Mouse (Mus musculus) MEL (cell line): ENCODE measurements around the gene Bend4. TPM values are rescaled to one million over a fixed set of nuclear protein-coding genes. Genes with fewer than 3 reads are reported as not detected.

Experiments
- DNase-seq: peaks from one replicate; pipeline ENCODE4 v3.0.0; 2011; ENCODE audit warnings: low read depth, low spot score
- H3K27ac ChIP-seq: 2 replicates; pipeline ENCODE4 v1.5.1; 2012; ENCODE audit warnings: low read depth, mild to moderate bottlenecking, control low read depth, low read length, moderate library complexity; ENCODE audit not compliant: control insufficient read depth
- H3K27me3 ChIP-seq, 2 experiments: fragments of 150-350 bp in 1 of 2; sonication (generic) in 1 of 2; 2 replicates each; pipeline ENCODE4 v1.6.1; 2012; ENCODE audit warnings: low read length in 2 of 2, mild to moderate bottlenecking in 2 of 2, improper control_type of control experiment in 1 of 2, moderate library complexity in 1 of 2; ENCODE audit not compliant: insufficient read depth in 2 of 2, control insufficient read depth in 1 of 2
- H3K36me3 ChIP-seq, 2 experiments: 2 replicates each; pipeline ENCODE4 v1.6.1; 2012 to 2014; ENCODE audit warnings: low read length in 2 of 2, improper control_type of control experiment in 1 of 2, inconsistent platforms in 1 of 2, mild to moderate bottlenecking in 1 of 2; ENCODE audit not compliant: insufficient read depth in 2 of 2, control insufficient read depth in 1 of 2
- H3K4me1 ChIP-seq, 2 experiments: fragments of 150-350 bp in 1 of 2; sonication (generic) in 1 of 2; 2 replicates each; pipeline ENCODE4 v1.6.1; 2012; ENCODE audit warnings: low read length in 2 of 2, improper control_type of control experiment in 1 of 2, mild to moderate bottlenecking in 1 of 2; ENCODE audit not compliant: insufficient read depth in 2 of 2, control insufficient read depth in 1 of 2
- H3K4me3 ChIP-seq, 2 experiments: fragments of 150-350 bp in 1 of 2; sonication (generic) in 1 of 2; 2 replicates each; pipeline ENCODE4 v1.5.1; 2012; ENCODE audit warnings: low read depth in 2 of 2, low read length in 2 of 2, mild to moderate bottlenecking in 2 of 2, moderate library complexity in 2 of 2, control low read depth in 1 of 2, improper control_type of control experiment in 1 of 2; ENCODE audit not compliant: control insufficient read depth in 1 of 2, insufficient read depth in 1 of 2
- H3K79me2 ChIP-seq: 2 replicates; pipeline ENCODE4 v1.6.1; 2012; ENCODE audit warnings: mild to moderate bottlenecking, low read length, moderate library complexity; ENCODE audit not compliant: control insufficient read depth, poor library complexity, insufficient read depth
- H3K9ac ChIP-seq: 2 replicates; pipeline ENCODE4 v1.6.1; 2012; ENCODE audit warnings: low read depth, mild to moderate bottlenecking, control low read depth, low read length, moderate library complexity; ENCODE audit not compliant: control insufficient read depth, poor library complexity, severe bottlenecking
- H3K9me3 ChIP-seq: fragments of 150-350 bp; sonication (generic); replicated peaks from 2 replicates; pipeline ENCODE4 v1.6.1; 2012; ENCODE audit warnings: mild to moderate bottlenecking, low read length, improper control_type of control experiment, moderate library complexity; ENCODE audit not compliant: insufficient read depth
- CHD2 ChIP-seq: IDR thresholded peaks from 2 replicates; pipeline ENCODE4 v1.6.1; 2011; ENCODE audit warnings: low read length, improper control_type of control experiment
- E2F4 ChIP-seq: IDR thresholded peaks from 2 replicates; pipeline ENCODE4 v1.6.1; 2011; ENCODE audit warnings: low read depth, low read length, improper control_type of control experiment, borderline replicate concordance
- EP300 ChIP-seq, 2 experiments: IDR thresholded peaks; 2 replicates each; pipeline ENCODE4 v1.6.1; 2011; ENCODE audit warnings: improper control_type of control experiment in 2 of 2, low read length in 2 of 2, low read depth in 1 of 2, mild to moderate bottlenecking in 1 of 2
- ETS1 ChIP-seq: IDR thresholded peaks from 2 replicates; pipeline ENCODE4 v1.6.1; 2012; ENCODE audit warnings: low read depth, mild to moderate bottlenecking, inconsistent platforms, low read length, improper control_type of control experiment, moderate library complexity
- GABPA ChIP-seq: IDR thresholded peaks from 2 replicates; pipeline ENCODE4 v1.6.1; 2012; ENCODE audit warnings: low read depth, mild to moderate bottlenecking, inconsistent platforms, low read length, improper control_type of control experiment, moderate library complexity
- GATA1 ChIP-seq: IDR thresholded peaks from 2 replicates; pipeline ENCODE4 v1.6.1; 2011; ENCODE audit warnings: low read depth, low read length, improper control_type of control experiment
- HCFC1 ChIP-seq: IDR thresholded peaks from 2 replicates; pipeline ENCODE4 v1.6.1; 2012; ENCODE audit warnings: low read depth, mild to moderate bottlenecking, inconsistent platforms, low read length, improper control_type of control experiment, moderate library complexity
- JUND ChIP-seq: IDR thresholded peaks from 2 replicates; pipeline ENCODE4 v1.6.1; 2011; ENCODE audit warnings: low read depth, mild to moderate bottlenecking, improper control_type of control experiment, low read length
- KAT2A ChIP-seq: conservative IDR thresholded peaks from 2 replicates; pipeline ENCODE4 v1.6.1; 2012; ENCODE audit warnings: low read depth, low read length, improper control_type of control experiment, inconsistent platforms
- MAFK ChIP-seq: IDR thresholded peaks from 2 replicates; pipeline ENCODE4 v1.6.1; 2011; ENCODE audit warnings: low read depth, mild to moderate bottlenecking, low read length, improper control_type of control experiment, borderline replicate concordance
- MAZ ChIP-seq: IDR thresholded peaks from 2 replicates; pipeline ENCODE4 v1.6.1; 2012; ENCODE audit warnings: low read depth, mild to moderate bottlenecking, inconsistent platforms, low read length, improper control_type of control experiment
- MXI1 ChIP-seq: IDR thresholded peaks from 2 replicates; pipeline ENCODE4 v1.6.1; 2011; ENCODE audit warnings: mild to moderate bottlenecking, low read depth, low read length, improper control_type of control experiment
- POLR2AphosphoS2 ChIP-seq: IDR thresholded peaks from 2 replicates; pipeline ENCODE4 v1.6.1; 2011; ENCODE audit warnings: low read length, improper control_type of control experiment
- RAD21 ChIP-seq: IDR thresholded peaks from 2 replicates; pipeline ENCODE4 v1.6.1; 2011; ENCODE audit warnings: mild to moderate bottlenecking, low read depth, low read length, improper control_type of control experiment
- SIN3A ChIP-seq: IDR thresholded peaks from 2 replicates; pipeline ENCODE4 v1.6.1; 2012; ENCODE audit warnings: low read length, improper control_type of control experiment, inconsistent platforms
- TBP ChIP-seq: IDR thresholded peaks from 2 replicates; pipeline ENCODE4 v1.8.0; 2011; ENCODE audit warnings: low read depth, low read length, improper control_type of control experiment
- USF1 ChIP-seq: IDR thresholded peaks from 2 replicates; pipeline ENCODE4 v1.6.1; 2014; ENCODE audit warnings: low read depth, mild to moderate bottlenecking, inconsistent platforms, low read length, improper control_type of control experiment, moderate library complexity
- ZC3H11A ChIP-seq: IDR thresholded peaks from 2 replicates; pipeline ENCODE4 v1.6.1; 2012; ENCODE audit warnings: low read depth, mild to moderate bottlenecking, inconsistent platforms, low read length, improper control_type of control experiment
- ZNF384 ChIP-seq: IDR thresholded peaks from 2 replicates; pipeline ENCODE4 v1.6.1; 2012; ENCODE audit warnings: low read depth, mild to moderate bottlenecking, inconsistent platforms, low read length, improper control_type of control experiment
- polyA plus RNA-seq, 2 experiments: library from polyadenylated mRNA; stranded (reverse) in 1 of 2; unstranded in 1 of 2; fragments of >175 nt in 1 of 2; fragments of >200 nt in 1 of 2; gene quantifications; 2 replicates each; pipeline versions ENCODE4 v1.2.1 to v1.2.4; 2012; ENCODE audit warnings: low replicate concordance in 2 of 2, low read depth in 1 of 2; ENCODE audit not compliant: insufficient read length in 2 of 2, insufficient read depth in 1 of 2, missing spikeins in 1 of 2
- total RNA-seq: library from RNA; depleted of rRNA; stranded (reverse); fragments of 300-350 nt; gene quantifications from 2 replicates; pipeline ENCODE4 v1.2.3, GENCODE M21; 2012

Bend4 gene
- total and polyA plus RNA-seq, 3 experiments, result not detected

DNA sequence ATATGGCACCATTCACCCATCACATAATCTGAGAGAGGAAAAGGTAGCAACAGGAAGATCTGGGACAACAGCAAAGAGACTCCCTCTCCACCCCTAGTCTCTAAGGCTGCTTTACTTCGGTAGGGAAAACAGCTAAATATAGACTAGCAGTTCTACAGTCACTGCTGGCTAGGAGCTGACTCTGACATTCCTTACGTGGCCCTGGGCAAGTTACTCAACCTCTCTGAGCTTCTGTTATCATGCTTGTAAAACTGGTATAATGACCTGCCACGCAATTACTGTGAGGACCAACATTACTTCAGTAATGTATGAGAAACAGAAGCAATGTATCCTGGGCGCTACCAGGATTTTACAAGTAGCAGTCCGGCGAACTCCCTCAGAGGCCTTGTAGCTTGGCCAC is 19.7 kb downstream of the Bend4 start:
- no peak overlapping the region for H3K27ac ChIP-seq
- no peak for DNase-seq
- H3K9ac ChIP-seq, result no peak overlapping the region
- no peaks in the 10 kb centered on the region for H3K36me3 ChIP-seq
- H3K4me1 ChIP-seq, result no peaks in the 10 kb centered on the region
- TF ChIP-seq ZC3H11A, result no peak
- TF ChIP-seq JUND, result no peak
- no peak for TF ChIP-seq TBP
- no peak for TF ChIP-seq KAT2A
- TF ChIP-seq MAFK, result no peak
- no peak for TF ChIP-seq RAD21
- no peak for TF ChIP-seq MAZ
- TF ChIP-seq, all 39 proteins: peak for 0
- Histone ChIP-seq H3K27me3 (no peaks in the 10 kb centered on the region), H3K9me3 (no peaks in the 10 kb centered on the region), H3K79me2 (no peaks in the 10 kb centered on the region), H3K4me3 (no peak overlapping the region)

DNA sequence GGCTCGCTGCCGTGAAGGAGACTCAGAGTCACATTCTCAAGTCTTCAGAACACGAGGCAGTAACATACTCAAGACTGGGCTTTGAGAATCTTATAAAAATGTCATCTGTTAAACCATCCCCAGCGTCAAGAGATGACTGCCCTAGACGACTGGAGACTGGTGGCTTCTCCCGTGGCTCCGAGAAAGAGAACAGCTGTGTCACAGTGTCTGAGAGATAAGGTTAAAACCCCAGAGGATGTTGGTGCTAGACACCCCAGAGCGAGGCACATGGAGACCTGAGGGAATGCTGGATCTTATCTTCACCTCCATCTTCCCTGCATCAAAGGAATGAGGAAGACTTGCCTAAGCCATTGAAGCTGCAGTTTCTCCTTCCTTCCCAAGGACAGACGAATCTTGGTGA is 23.2 kb downstream of the Bend4 start:
- no peak overlapping the region for H3K4me3 ChIP-seq
- no peak overlapping the region for H3K27ac ChIP-seq
- no peak overlapping the region for H3K9ac ChIP-seq
- no peak for TF ChIP-seq KAT2A
- no peak for TF ChIP-seq USF1
- TF ChIP-seq EP300 (IDR thresholded peaks at IDR 0.05; ENCODE audit: low read depth in 1 of 2, low read length in 2 of 2), result no peak
- TF ChIP-seq SIN3A, result no peak
- TF ChIP-seq ETS1, result no peak
- TF ChIP-seq POLR2AphosphoS2, result no peak
- no peak for TF ChIP-seq JUND
- TF ChIP-seq HCFC1, result no peak
- TF ChIP-seq MXI1, result no peak
- no peak for TF ChIP-seq ZNF384
- no peak for TF ChIP-seq E2F4
- no peak for TF ChIP-seq RAD21
- no peak for TF ChIP-seq GATA1
- no peak for TF ChIP-seq MAZ
- TF ChIP-seq CHD2, result no peak
- no peak for TF ChIP-seq GABPA
- DNase-seq, result no peak
- no peaks in the 10 kb centered on the region for H3K4me1 ChIP-seq
- H3K9me3 ChIP-seq, result no peaks in the 10 kb centered on the region
- H3K36me3 ChIP-seq, result no peaks in the 10 kb centered on the region
- H3K79me2 ChIP-seq, result no peaks in the 10 kb centered on the region
- no peaks in the 10 kb centered on the region for H3K27me3 ChIP-seq
